Mouse (Mus musculus) thymus, postnatal 4 days (tissue): ENCODE results near the gene Fadd.

Source experiments
- DNase-seq: peaks from one replicate; pipeline ENCODE4 v3.0.0; 2021

Fadd gene

GRCm38 (mm10) chr7:144582284-144582980, at the start of gene Fadd:
Gene Fadd (minus strand): TSS chr7:144582463.
- DNase-seq: peak; percentile 95

- DNase-seq: no peak
Observed at GRCm38 (mm10) chr7:144630622-144631021, 48.4 kb upstream of the Fadd start.

GRCm38 (mm10) chr7:144628334-144628915, 46.2 kb upstream of the Fadd start:
- no peak for DNase-seq

- no peak for DNase-seq
Observed at GRCm38 (mm10) chr7:144627606-144628333, 45.5 kb upstream of the Fadd start.

- DNase-seq: no peak
Observed at GRCm38 (mm10) chr7:144626042-144626441, 43.8 kb upstream of the Fadd start.

GRCm38 (mm10) chr7:144620721-144621681, 38.7 kb upstream of the Fadd start:
- DNase-seq: no peak

GRCm38 (mm10) chr7:144620315-144620714, 38.1 kb upstream of the Fadd start:
- no peak for DNase-seq

GRCm38 (mm10) chr7:144615343-144615742, 33.1 kb upstream of the Fadd start:
- DNase-seq: no peak

- no peak for DNase-seq
Observed at GRCm38 (mm10) chr7:144612829-144613228, 30.6 kb upstream of the Fadd start.

GRCm38 (mm10) chr7:144612351-144612750, 30.1 kb upstream of the Fadd start:
- no peak for DNase-seq

- no peak for DNase-seq
Observed at GRCm38 (mm10) chr7:144611595-144611994, 29.3 kb upstream of the Fadd start.

GRCm38 (mm10) chr7:144609568-144609967, 27.3 kb upstream of the Fadd start:
- DNase-seq: no peak

GRCm38 (mm10) chr7:144607862-144608261, 25.6 kb upstream of the Fadd start:
- DNase-seq: peak; percentile 40

- no peak for DNase-seq
Observed at GRCm38 (mm10) chr7:144604735-144605134, 22.5 kb upstream of the Fadd start.

- DNase-seq: no peak
Observed at GRCm38 (mm10) chr7:144604291-144604690, 22.0 kb upstream of the Fadd start.

GRCm38 (mm10) chr7:144600333-144600900, 18.2 kb upstream of the Fadd start:
- DNase-seq: no peak

- DNase-seq: no peak
Observed at GRCm38 (mm10) chr7:144589508-144589907, 7.2 kb upstream of the Fadd start.

- DNase-seq: peak; percentile 63
Observed at GRCm38 (mm10) chr7:144587291-144587690, 5.0 kb upstream of the Fadd start.

GRCm38 (mm10) chr7:144585648-144586047, 3.4 kb upstream of the Fadd start:
- DNase-seq: peak; percentile 78

- DNase-seq: peak; percentile 78
Observed at GRCm38 (mm10) chr7:144583619-144584018, 1.4 kb upstream of the Fadd start.

- peak; percentile 82 for DNase-seq
Observed at GRCm38 (mm10) chr7:144581559-144582283, 542 bp downstream of the Fadd start.

- no peak for DNase-seq
Observed at GRCm38 (mm10) chr7:144577876-144578275, 4.4 kb downstream of the Fadd start.
